Mouse (Mus musculus) midbrain, embryonic 16.5 days (tissue): ENCODE measurements around the gene Schip1. TPM values are rescaled to one million over a fixed set of nuclear protein-coding genes. Genes with fewer than 3 reads are reported as not detected.
A peak's percentile ranks its signal among the peaks of the same experiment; 100 is the strongest.

ENCODE experiments used
- ATAC-seq: fragments of 200-750 bp; cut with Nextera tagmentation; 2 replicates; pipeline ENCODE4 v1.8.0; 2017; ENCODE audit warnings: moderate TSS enrichment
- H3K27ac ChIP-seq: fragments of 300-500 bp; sonication (generic); 2 replicates; pipeline ENCODE4 v1.5.1; 2014; ENCODE audit warnings: mild to moderate bottlenecking, low read length, mixed read lengths
- H3K27me3 ChIP-seq: fragments of 300-500 bp; sonication (generic); 2 replicates; pipeline ENCODE4 v1.6.1; 2014; ENCODE audit warnings: low read depth, low read length, mixed read lengths; ENCODE audit not compliant: control insufficient read depth, insufficient read depth
- H3K36me3 ChIP-seq: fragments of 300-500 bp; sonication (generic); 2 replicates; pipeline ENCODE4 v1.6.1; 2014; ENCODE audit warnings: mild to moderate bottlenecking, low read length, moderate library complexity, mixed read lengths; ENCODE audit not compliant: control insufficient read depth, insufficient read depth
- H3K4me1 ChIP-seq: fragments of 300-500 bp; sonication (generic); 2 replicates; pipeline ENCODE4 v1.6.1; 2014; ENCODE audit warnings: mild to moderate bottlenecking, low read length, mixed read lengths; ENCODE audit not compliant: control insufficient read depth, insufficient read depth
- H3K4me2 ChIP-seq: fragments of 300-500 bp; sonication (generic); 2 replicates; pipeline ENCODE4 v1.6.1; 2014; ENCODE audit warnings: mild to moderate bottlenecking, low read length, mixed read lengths
- H3K4me3 ChIP-seq: fragments of 300-500 bp; sonication (generic); 2 replicates; pipeline ENCODE4 v1.5.1; 2014; ENCODE audit warnings: low read depth, mild to moderate bottlenecking, low read length, moderate library complexity, mixed read lengths
- H3K9ac ChIP-seq: fragments of 300-500 bp; sonication (generic); 2 replicates; pipeline ENCODE4 v1.6.1; 2014; ENCODE audit warnings: low read depth, low read length, mixed read lengths
- H3K9me3 ChIP-seq: fragments of 300-500 bp; sonication (generic); replicated peaks from 2 replicates; pipeline ENCODE4 v1.6.1; 2014; ENCODE audit warnings: mild to moderate bottlenecking, low read length, mixed read lengths; ENCODE audit not compliant: control insufficient read depth, poor library complexity, severe bottlenecking
- WGBS: fragments of 180-500 bp; shearing (Covaris S2); extraction: QIAGEN DNeasy Blood & Tissue Kit; methylation state at CpG from one replicate; pipeline ENCODE4 v1.1.7; 2014; 5-methylcytosine and 5-hydroxymethylcytosine counted together
- polyA plus RNA-seq: library from polyadenylated mRNA; unstranded; fragments of >200 nt; fragmentation: Nextera tagmentation; extraction: Ambion mirVana; gene quantifications from 2 replicates; pipeline ENCODE4 v1.2.1, GENCODE M21; 2015

Schip1 gene
- polyA plus RNA-seq, 1 experiment from 2014 or later, result 147 TPM

DNA sequence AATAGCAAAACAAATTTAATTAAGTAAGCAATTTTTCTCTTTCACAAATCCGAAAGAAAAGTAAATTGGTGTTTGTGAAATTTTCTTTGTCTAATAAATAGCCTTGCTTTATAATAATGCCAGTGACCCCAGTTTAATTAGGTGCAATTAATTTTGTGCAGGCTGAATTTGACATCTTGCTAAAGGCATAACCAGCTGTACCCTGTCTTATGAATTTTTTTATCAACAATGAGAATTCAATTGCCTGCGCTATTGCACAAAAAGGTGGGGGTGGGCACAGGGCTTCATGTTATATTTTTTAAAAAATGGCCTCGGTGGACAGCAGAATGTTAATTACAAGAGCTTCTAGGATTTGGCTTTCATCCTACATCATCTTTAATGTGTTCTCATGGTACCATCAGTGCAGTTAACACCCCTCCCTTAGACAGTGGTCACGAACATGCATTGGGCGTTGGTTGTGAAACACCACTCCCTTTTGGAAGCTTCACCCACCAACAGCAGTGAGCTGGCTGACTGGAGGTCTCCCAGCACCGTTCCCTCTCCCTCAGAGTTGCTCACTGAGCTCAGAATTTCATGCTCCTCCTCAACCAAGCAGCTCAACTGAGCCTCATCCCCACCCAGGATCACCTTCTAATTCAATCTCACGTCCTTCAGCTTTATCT is 541.5 kb downstream of the Schip1 start:
- no peak overlapping the region for H3K27ac ChIP-seq
- no peak overlapping the region for H3K4me2 ChIP-seq
- peaks cover 18% of the 10 kb centered on the region for H3K4me1 ChIP-seq
- H3K36me3 ChIP-seq, result no peaks in the 10 kb centered on the region
- no peaks in the 10 kb centered on the region for H3K27me3 ChIP-seq
- no peak overlapping the region for H3K4me3 ChIP-seq
- H3K9ac ChIP-seq, result no peak overlapping the region
- ATAC-seq, result no peak
- WGBS, result 67% methylated on average over 7 of the region's 7 CpGs
- H3K9me3 ChIP-seq, result no peaks in the 10 kb centered on the region

DNA sequence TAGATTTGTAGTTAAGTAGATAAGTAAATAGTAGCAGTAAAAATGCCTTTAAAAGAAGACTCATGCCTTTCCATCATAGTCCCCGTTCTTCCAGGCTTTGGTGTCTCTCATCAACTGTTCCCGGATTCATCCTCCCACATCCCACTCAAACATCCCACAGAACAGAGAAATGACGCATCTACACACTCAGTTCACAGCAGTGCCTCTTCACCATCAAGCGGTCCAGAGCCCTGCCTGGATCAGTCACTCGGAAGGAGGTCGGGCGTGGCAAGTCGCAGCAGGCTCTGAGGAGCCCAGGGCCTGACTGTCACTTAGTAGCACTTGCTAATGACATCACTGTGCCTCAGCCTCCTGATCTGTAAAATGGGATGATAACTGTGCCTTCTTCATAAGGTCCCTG is 542.1 kb downstream of the Schip1 start:
- H3K36me3 ChIP-seq, result no peaks in the 10 kb centered on the region
- H3K9me3 ChIP-seq, result no peaks in the 10 kb centered on the region
- H3K27me3 ChIP-seq, result no peaks in the 10 kb centered on the region
- ATAC-seq, result no peak
- no peak overlapping the region for H3K9ac ChIP-seq
- H3K4me3 ChIP-seq, result no peak overlapping the region
- WGBS, result 94% methylated on average over 8 of the region's 8 CpGs
- no peak overlapping the region for H3K27ac ChIP-seq
- peaks cover 18% of the 10 kb centered on the region for H3K4me1 ChIP-seq
- no peak overlapping the region for H3K4me2 ChIP-seq

DNA sequence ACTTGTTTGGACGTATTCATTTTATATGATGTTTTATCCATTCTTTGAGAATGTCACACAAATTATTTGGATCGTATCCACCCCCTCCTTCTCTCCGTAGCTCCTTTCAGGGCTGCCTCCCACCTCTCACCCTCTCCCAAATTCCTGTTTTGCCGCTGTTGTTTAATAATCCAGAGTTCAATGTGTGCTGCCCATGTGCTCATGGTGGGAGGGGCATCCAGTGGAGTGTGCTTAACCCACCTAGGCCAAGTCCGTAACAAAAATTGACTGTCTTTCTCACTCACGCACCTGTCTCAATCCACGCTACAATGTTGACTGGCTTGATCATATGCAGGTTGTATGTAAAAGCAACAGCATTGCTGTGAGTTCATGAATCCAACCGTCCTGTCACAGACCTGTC is 542.7 kb downstream of the Schip1 start:
- H3K4me2 ChIP-seq, result no peak overlapping the region
- H3K4me1 ChIP-seq, result peaks cover 18% of the 10 kb centered on the region
- H3K9me3 ChIP-seq, result no peaks in the 10 kb centered on the region; the same call in 1 of the 2 replicates
- H3K36me3 ChIP-seq, result no peaks in the 10 kb centered on the region
- H3K27me3 ChIP-seq, result no peaks in the 10 kb centered on the region
- H3K27ac ChIP-seq, result no peak overlapping the region
- no peak for ATAC-seq
- H3K9ac ChIP-seq, result no peak overlapping the region
- 94% methylated on average over 8 of the region's 8 CpGs for WGBS
- H3K4me3 ChIP-seq, result no peak overlapping the region

DNA sequence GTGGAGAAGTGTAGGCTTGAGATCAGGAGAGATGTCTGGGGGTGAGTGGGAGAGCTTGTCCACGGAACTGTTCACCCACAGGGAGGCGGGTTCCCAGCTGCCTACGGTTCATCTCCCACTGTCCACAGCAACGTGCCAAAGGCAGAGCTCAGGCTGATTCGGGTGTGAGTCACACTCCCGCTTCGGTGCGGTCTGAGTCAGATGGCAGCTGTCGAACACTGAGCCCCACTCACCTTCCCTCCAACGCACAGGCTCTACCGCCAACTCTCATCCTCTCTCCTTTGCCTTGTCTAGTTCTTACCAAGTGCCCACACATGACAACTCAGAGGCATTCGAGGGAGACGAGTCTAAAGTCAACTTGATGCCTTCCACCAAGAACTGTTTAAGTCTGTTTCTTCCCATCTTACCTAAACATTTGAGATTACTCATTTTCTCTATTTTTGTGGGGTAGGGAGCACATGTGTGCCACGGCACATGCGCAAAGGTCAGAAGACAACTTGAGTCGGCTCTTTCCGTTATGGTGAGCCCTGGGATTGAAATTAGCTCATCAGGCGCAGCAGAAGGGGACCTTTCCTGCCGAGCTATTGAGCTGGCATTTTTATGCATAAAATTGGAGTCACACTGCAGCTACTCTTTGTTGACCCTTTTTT is 544.4 kb downstream of the Schip1 start:
- Histone ChIP-seq H3K4me3 (no peak overlapping the region), H3K4me2 (no peak overlapping the region), H3K9me3 (no peaks in the 10 kb centered on the region; the same call in 1 of the 2 replicates), H3K9ac (no peak overlapping the region), H3K27me3 (no peaks in the 10 kb centered on the region), H3K27ac (no peak overlapping the region; the same call in 1 of the 2 replicates), H3K4me1 (peaks cover 18% of the 10 kb centered on the region), H3K36me3 (no peaks in the 10 kb centered on the region)
- no peak for ATAC-seq
- 78% methylated on average over 19 of the region's 19 CpGs for WGBS

DNA sequence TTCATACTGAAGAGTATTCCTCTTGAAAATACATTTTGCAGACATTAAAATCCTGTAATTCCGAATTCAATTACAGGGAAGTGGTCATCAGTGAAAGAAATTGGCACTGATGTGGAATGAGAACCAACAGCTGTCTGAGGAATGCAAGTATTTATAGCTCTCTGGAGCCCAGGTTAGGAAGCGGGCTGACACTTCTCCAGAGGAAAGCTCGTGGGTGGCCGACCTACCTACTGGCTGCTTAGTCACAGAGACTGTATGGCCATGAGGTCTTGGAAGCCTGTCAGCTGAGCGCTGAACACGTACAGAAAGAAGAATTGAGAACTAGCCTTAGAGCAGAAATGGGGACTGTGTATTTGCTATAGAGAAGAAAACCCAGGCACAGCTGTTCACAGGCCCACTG is 545.4 kb downstream of the Schip1 start:
- H3K9me3 ChIP-seq, result no peaks in the 10 kb centered on the region; the same call in 1 of the 2 replicates
- WGBS, result 75% methylated on average over 6 of the region's 6 CpGs
- no peak for ATAC-seq
- H3K36me3 ChIP-seq, result no peaks in the 10 kb centered on the region
- no peak overlapping the region for H3K9ac ChIP-seq
- H3K4me3 ChIP-seq, result no peak overlapping the region
- H3K4me1 ChIP-seq, result peaks cover 17% of the 10 kb centered on the region
- no peak overlapping the region for H3K4me2 ChIP-seq
- no peak overlapping the region for H3K27ac ChIP-seq
- no peaks in the 10 kb centered on the region for H3K27me3 ChIP-seq

DNA sequence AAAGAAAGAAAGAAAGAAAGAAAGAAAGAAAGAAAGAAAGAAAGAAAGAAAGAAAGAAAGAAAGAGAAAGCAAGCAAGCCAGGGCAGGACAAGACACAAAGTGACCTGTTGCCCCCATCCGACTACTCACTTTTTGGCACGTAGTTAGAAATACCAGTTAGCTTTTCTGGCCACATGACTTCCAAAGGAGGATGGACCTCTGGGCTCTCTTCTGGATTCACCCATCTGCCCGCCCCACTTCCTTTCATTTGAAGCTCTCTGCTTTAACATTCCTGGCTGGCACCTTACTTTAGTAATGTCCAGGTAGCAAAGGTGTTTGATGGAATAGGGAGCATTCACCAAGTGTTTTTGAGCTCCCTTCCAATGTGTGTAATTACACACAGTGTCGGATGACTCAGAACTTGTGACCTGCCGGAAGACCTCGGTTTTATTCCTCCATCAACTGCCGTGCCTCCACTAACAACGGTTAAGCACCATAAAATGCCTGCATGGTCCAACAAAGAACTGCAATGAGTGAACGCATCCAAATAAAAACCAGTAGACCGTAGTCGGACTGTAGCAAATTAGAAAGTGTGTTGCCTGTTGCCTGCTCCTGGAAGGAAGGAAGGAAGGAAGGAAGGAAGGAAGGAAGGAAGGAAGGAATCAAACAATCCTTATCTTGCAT is 546.1 kb downstream of the Schip1 start:
- Histone ChIP-seq H3K36me3 (no peaks in the 10 kb centered on the region), H3K4me1 (peaks cover 11% of the 10 kb centered on the region), H3K4me3 (no peak overlapping the region), H3K9ac (no peak overlapping the region), H3K9me3 (no peaks in the 10 kb centered on the region; the same call in 1 of the 2 replicates), H3K27ac (no peak overlapping the region), H3K27me3 (no peaks in the 10 kb centered on the region), H3K4me2 (no peak overlapping the region)
- WGBS, result 84% methylated on average over 11 of the region's 11 CpGs
- no peak for ATAC-seq

DNA sequence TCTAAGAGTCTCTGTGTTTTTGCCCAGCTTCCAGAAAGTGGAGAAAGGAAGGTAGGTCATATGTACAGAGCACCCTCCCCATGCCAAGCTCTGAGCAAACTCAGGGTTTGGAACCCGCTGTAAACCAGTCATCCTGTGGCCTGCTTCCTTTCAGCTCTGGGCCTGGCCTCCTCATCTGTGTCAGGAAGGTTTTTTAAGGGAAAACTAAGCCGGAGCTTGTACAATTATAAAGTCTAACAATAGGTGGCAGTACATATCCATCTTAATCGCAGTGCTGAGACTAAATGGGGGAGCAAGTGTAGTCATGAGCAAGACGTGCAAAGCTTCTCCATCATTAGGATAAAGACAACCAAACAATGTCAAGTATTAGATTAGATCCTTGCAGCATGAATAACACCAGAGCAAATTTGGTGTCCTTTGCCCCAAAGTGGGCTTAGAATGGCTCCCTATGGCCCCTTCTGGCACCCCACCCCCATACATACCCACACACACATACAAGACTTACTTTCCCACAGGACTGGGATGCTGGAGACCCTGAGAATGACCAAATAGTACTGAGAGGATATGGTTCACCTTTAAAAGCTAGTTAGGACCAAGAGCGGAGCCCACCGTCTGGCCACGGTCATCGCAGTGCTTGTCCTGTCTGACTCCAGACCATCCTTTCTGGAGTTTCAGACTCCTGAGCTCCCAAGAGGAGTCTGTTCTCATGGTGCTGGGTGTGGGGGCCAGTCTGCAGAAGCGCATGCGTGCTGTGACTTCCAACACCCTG is 550.6 kb downstream of the Schip1 start:
- no peak overlapping the region for H3K4me2 ChIP-seq
- H3K4me1 ChIP-seq, result peaks cover 2% of the 10 kb centered on the region; the same call in 1 of the 2 replicates
- H3K9ac ChIP-seq, result no peak overlapping the region
- H3K9me3 ChIP-seq, result no peaks in the 10 kb centered on the region; the same call in 1 of the 2 replicates
- WGBS, result 68% methylated on average over 10 of the region's 10 CpGs
- H3K4me3 ChIP-seq, result no peak overlapping the region
- no peaks in the 10 kb centered on the region for H3K36me3 ChIP-seq
- peak; percentile 40; the same call in 1 of the 2 replicates for ATAC-seq
- H3K27ac ChIP-seq, result no peak overlapping the region
- no peaks in the 10 kb centered on the region for H3K27me3 ChIP-seq

DNA sequence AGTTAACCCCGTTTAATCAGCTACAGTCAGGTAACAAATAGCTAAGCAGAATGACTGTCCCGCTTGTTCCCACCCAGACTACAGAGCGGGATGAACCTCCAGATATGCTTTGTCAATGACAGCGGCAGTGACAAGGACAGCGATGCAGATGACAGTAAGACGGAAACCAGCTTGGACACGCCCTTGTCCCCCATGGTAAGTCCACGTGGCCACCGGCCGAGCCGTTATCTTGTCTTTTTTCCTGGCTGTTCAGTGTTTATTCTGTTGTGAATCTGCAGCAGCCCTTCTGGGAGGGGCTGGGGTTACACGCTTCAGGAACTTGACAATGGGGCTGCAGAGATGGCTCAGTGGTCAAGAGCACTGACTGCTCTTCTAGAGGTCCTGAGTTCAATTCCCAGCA is 551.8 kb downstream of the Schip1 start:
- H3K9ac ChIP-seq, result no peak overlapping the region
- no peaks in the 10 kb centered on the region for H3K27me3 ChIP-seq
- H3K4me3 ChIP-seq, result no peak overlapping the region
- H3K4me2 ChIP-seq, result no peak overlapping the region
- ATAC-seq, result no peak
- peaks cover 2% of the 10 kb centered on the region; the same call in 1 of the 2 replicates for H3K4me1 ChIP-seq
- no peaks in the 10 kb centered on the region for H3K36me3 ChIP-seq
- no peak overlapping the region for H3K27ac ChIP-seq
- H3K9me3 ChIP-seq, result no peaks in the 10 kb centered on the region; the same call in 1 of the 2 replicates
- WGBS, result 93% methylated on average over 12 of the region's 12 CpGs
